Comparison of ENCODE assay signal across 14 mouse cellular contexts in the genomic region with DNA sequence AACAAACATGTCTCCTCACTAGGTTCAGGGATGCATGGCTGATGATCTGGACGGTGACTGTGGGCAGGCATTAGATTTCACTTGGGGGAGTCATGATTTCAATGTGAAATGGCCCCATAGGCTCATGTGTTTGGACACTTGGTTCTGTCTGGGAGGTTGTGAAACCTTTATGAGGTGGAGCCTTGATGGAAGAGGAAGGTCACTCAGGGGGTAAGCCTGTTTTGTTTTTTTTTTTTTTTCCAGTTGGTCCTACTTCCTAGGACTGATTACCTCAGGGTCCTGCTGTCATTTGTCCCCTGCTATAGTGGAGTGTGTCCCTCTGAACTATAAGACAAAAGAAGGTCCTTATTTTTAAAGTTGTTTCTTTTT. TPM values are rescaled to one million over a fixed set of nuclear protein-coding genes. Genes with fewer than 3 reads are reported as not detected.
"Had no signal": no experiment of that assay in that cellular context is flagged by ENCODE, and none has a peak within 500 bp of the region (broad histone marks: within the 10 kb centered on the region; RNA-seq: fewer than 3 reads in every experiment).

No protein-coding gene starts in this region.

- H3K27me3 ChIP-seq: kidney, embryonic 15.5 days; midbrain, embryonic 15.5 days; neural tube, embryonic 13.5 days had no signal

- H3K9ac ChIP-seq: kidney, embryonic 15.5 days; midbrain, embryonic 15.5 days; neural tube, embryonic 13.5 days had no signal

- H3K4me3 ChIP-seq: kidney, embryonic 15.5 days; layer of hippocampus, adult 2 months; megakaryocyte, embryonic 14.5 days; midbrain, embryonic 15.5 days; neural tube, embryonic 13.5 days had no signal

- H3K27ac ChIP-seq: kidney, embryonic 15.5 days; layer of hippocampus, adult 2 months; midbrain, embryonic 15.5 days; neural tube, embryonic 13.5 days had no signal

- ATAC-seq: inflammation-experienced regulatory T-cells, adult 6 months; intestine, postnatal 0 days; midbrain, embryonic 15.5 days had no signal

- H3K4me2 ChIP-seq: kidney, embryonic 15.5 days; liver, embryonic 11.5 days; midbrain, embryonic 11.5 days; midbrain, embryonic 15.5 days; neural tube, embryonic 13.5 days had no signal

- H3K4me1 ChIP-seq: midbrain, embryonic 15.5 days had no signal

- DNase-seq: kidney, postnatal 4 days; left cerebral cortex, postnatal 4 days; lung, postnatal 36 days; right cerebral cortex, postnatal 14 days; thymus, postnatal 4 days had no signal

- H3K36me3 ChIP-seq: midbrain, embryonic 15.5 days; neural tube, embryonic 13.5 days had no signal

- H3K9me3 ChIP-seq: midbrain, embryonic 15.5 days had no signal

RNA-seq across cellular contexts. Expression of gene Echdc3, which starts 33.1 kb away (rescaled TPM):
- polyA plus RNA-seq: inflammation-experienced regulatory T-cells, adult 6 months had no signal
